Mouse (Mus musculus) frontal cortex, postnatal 36 days (tissue): Measurements from ENCODE around the gene Arhgap44.

Experiments
- DNase-seq, 2 experiments: peaks; one replicate each; pipeline ENCODE4 v3.0.0; 2022; ENCODE audit warnings: low spot score in 2 of 2

The Arhgap44 gene

DNA sequence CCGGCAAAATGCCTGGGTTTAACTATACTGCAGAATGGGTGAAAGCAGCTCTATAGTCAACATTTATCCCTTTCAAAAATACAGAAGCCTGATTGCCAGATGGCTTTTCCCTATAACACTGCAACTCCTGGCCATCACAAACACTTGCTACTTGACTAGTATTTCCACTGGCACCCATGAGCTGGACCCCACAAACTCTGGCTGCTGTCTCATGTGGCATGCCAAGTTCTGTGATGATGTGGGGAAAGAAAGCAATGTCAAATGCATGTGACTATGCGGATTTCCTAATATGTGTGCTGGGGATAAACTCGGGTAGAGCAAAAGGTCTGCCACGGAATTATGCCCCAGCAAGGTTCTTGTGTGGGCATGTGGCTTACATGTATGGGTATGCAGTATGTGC, 156.7 kb downstream of the Arhgap44 start:
- DNase-seq, result no peak

DNA sequence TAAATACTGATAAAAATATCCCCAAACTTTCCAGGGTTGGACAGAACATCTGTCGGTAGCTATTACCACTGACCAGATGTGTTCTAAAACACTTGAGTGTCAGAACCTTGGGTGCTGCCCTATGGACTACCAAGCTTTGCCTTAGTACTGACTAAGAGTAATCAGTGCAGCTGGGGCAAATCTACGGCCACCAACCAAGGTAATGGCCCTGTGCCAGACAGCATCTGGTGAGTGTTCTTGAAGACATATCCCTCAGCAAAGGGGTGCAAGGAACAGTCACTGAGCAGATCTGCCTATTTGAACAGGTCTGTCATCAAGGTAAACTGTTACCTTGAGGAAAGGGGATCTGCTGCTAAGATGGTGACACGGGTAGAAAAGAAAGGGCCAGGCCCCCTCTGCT, 157.9 kb downstream of the Arhgap44 start:
- DNase-seq, result no peak

DNA sequence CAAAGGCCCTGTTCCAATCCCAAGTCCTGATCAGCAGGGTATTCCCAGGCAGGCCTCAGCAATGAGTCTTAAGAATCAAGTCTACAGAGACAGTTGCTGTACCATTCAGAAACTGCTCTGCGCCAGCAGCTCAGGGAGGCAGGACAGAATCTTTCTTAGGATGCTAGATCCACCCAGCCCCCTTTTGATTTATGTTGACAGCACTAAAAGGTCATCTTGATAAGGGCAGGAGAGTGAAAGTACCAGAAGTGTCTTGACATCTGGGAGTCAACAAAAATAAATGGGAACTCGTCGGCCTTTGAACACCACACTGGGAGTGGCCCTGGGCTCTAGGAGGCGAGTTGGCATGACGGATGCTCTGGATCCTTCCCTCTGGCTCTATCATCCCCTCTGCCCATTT, 159.2 kb downstream of the Arhgap44 start:
- no peak for DNase-seq

DNA sequence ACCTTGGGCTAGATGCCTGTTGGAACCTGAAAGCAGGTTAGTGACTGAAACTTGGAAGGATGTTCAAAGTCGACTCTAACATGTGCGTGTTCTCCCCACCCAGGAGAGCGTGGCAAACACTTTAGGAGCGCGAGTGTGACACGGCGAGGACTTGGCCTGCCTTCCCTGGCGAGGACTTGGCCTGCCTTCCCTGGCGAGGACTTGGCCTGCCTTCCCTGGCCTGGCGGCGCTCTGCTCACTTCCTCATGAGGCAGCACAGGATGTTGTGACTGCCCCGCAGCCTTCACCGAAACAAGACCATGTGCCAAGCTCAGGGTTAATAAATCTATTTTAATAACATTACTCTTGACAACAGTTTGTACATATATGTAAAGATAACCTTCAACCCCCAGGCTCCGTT, 161.0 kb downstream of the Arhgap44 start:
- no peak for DNase-seq

DNA sequence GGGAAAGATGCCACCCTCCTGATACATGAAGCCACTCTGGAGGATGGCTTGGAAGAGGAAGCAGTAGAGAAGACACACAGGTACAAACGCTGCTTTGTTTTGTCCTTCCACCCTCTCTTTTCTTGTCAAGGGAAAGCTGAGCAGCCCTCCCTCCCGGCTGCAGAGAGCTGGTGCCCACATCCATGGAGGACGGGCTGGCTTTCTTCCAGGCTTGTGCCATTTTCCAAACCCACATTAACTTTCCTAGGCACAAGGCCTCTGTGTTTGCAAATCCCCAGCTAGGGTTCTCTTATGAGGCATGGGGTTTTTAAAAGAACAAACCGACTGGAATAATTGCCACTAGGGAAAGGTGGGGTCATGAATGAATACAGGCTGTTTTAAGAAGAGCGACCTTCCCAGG, 163.1 kb downstream of the Arhgap44 start:
- peak in 1 of 2 experiments; percentile 49 for DNase-seq

DNA sequence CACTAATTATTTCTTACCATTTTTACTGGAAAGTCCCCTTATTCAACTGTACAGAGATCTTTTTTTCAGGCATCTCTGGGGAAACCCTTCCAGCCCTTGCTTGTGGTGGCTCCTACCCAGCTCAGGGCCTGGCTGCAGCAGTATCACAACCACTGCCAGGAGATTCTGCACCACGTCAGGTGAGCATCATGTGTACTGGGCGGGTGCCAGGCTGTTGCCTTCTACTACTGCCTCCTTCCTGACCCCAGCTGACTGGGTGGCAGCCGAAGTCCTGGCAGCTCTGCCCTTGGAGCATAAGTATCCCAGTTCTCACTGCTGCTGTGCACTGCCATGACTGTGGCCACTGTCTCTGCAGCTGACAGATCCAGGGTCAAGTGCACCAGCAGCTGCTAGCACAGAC, 164.3 kb downstream of the Arhgap44 start:
- no peak for DNase-seq

DNA sequence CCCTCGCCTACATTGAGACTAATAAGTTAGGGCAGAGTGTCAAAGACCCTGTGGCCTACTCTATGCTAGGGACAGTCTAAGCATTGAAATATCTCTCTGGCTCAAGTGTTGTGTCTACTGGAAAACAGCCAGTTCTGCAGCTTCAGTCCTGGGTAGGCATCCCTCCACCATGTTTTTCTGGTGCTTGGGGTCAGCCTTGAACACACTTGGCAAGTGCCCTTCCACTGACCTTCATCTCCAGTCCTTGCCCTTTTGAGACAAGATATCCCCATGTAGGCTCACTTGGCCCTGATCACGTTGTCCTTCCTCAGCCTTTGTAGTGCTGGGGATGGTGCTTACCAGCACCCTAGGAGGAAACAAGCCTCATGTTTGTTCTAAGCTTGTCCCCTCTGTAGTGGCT, 174.2 kb downstream of the Arhgap44 start:
- no peak for DNase-seq

DNA sequence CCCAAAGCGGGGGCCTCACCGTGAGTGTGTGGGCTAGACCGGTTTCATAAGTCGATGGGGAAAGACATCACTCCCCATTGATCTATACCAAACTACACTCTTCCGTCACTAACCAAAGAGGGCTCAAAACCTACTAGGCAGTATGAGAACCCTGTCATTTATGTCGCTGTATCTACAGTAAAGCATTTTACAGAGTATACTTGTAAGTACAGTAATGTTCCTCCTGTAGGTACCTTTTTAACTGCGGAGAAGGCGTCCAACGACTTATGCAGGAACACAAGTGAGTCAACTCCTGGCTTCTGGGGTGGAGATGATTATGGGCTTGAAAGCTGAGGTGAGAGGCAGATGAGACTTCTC, 183.3 kb downstream of the Arhgap44 start:
- DNase-seq, result no peak

DNA sequence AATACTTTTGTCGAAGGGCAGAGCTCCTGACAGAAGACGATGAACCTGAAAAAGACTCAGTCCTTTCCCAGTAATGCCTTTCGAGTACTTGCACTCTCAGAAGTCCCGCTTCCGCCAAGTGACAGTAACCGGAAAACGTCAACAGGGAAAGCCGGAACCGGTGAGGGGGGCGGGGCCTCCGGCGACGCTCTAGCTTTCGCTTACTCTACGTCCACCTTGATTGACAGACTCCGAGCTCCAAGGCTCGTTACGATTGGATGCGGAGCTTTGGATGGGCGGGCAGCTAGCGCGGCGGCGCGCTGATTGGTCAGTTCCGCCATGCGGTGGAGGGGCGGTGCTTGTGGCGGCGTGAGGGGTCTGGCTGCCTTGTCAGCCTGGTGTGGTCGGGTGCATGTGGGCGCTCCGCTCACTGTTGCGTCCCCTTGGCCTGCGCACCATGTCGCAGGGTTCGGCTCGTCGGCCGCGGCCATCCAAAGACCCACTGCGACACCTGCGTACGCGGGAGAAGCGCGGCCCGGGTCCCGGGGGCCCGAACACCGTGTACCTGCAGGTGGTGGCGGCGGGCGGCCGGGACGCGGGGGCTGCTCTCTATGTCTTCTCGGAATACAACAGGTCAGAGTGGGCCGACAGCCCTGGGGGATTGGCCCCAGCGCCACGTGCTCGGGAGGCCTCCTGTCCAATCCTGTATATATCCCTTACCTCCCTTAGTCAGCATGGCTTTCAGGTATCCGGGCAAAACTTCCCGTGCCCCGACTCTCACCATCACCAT, 183.9 kb downstream of the Arhgap44 start, which contains the start of gene Elac2:
Elac2 (plus strand) TSS at position 319 of the 769 bp plus-strand sequence.
- peak; percentile 97 to 99 for DNase-seq

DNA sequence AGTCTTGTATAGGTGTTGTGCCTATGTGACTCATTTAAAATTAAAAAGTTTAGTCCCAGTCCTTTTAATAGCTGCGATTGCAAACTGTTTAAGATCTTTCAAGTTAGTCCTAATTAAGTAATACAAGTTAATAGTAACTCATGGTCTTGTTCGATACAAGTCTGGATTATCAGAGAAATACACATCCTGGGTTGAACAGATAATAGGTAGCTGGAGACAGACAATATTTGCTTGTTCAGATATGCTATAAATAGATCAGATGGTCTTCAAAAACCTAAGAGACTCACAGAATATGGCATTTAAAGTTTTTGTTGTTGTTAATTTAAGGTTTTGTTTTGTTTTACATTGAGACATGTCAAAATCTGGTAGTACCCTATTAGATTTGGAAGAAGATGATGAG, 190.3 kb downstream of the Arhgap44 start:
- DNase-seq, result no peak

DNA sequence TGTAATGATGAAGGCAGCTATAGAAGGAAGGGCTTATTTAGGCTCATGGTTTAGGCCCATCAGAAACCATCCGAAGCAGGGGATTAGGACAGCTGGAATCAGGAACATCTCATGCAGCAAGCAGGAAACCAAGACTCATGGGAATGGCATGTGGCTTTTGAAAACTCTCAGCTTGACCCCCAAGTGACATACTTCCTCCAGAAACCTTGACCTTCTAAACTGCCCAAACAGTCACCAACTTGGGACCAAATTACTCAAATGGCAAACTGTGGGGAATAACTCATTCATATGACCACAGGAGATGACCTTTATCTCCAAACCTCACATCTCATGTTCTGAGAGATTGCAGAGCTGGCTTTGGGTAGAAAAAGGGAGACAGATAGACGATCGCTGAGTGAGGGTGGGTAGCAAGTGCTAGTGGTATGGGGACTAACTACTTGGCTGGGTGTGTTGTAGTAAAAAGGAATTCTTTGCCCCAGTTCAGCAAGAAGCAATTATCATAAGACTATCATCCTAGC, 191.2 kb downstream of the Arhgap44 start:
- DNase-seq, result no peak

DNA sequence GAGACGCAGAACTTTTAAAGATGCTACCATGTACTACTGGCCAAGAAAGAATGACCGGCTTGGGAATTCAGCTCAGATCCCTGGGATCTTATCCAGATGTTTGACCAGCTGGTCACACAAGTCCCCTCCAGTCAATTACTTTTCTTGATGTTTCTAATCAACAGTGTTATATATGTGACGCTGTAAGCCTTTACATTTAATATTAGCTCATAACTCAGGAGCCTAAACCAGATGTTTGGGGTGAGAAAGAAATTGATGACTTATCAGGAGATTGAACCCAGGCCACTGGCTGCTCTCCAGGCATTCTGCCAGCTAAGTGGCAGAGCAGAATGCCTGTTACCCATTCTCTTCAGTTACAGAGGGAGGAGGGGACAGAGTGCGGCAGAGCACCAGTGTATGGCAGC, 193.8 kb downstream of the Arhgap44 start:
- DNase-seq, result no peak

DNA sequence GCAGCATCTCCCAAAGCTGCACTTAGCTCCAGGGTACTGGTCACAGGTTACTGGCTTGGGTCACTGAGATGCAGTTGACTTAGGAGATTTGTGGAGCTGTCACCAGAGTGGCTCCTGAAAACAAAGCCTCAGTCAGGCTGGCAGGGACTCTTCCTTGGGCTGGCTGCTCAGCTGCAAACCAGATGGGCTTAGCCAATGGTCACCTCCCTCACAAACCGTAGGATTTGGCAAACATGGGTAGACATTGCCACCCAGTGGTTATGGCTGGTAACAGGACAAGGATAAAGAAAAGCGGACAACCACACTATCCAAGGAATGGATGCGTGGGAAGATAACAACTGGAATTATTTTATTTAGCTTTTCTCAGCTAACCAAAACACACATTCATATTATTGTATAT, 194.3 kb downstream of the Arhgap44 start:
- DNase-seq, result peak; percentile 73 to 88

DNA sequence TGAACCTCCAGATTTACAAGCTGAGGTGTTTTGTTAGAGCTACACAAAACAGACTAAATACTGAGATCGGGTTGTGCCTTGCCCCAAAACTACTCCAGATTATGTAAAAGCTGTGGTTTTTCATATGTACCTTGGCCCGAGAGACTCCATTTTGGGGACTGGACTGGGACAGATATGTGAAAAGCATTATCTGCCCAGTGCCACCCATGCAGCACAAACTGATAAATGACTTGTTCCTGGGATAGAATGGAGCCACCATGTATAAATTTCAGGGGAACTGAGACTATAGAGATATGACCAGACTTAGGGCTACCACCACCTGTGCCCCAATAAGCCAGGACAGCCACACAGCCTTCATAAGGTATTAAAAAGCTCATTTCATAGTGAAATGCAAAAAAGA, 200.1 kb downstream of the Arhgap44 start:
- no peak for DNase-seq

DNA sequence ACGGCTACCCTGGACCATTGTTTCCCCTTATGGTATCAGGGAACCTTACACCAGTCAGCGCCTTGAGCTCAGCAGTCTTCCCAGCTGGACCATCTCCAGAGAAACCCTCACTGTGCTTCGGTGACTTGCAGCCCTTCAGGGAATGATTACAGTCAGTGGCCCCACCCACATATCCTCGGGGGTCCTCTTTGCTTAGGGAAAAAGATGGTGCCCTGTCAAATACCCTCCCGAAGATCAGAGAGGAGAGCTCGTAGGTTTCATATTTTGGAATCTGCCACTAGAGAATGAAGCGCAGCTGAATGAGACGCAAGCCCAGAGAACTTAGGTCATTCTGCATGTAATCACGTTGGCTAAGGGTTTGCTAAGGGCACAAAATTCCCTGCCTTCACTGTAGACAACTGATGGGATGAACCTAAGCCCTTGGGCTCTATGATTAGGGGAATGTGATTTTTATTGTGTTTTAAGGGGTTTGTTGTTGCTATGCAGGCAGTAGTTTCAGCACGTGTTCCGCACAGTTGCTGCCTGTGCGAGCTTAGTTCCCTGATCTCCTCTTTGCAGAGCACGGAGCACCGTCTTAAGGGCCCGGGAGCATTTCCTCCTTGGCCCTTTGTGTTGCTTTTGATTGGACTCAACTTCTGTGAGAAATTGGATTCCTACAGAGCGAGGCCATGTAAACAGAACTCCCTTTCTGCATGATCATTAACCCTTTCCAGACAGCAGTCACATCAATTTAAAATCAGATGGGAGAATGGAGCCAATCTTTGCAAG, 205.6 kb downstream of the Arhgap44 start:
- no peak for DNase-seq
